Mouse (Mus musculus) embryonic facial prominence, embryonic 15.5 days (tissue): ENCODE measurements at regions not wholly inside any gene's neighbourhood (a gene's known extent, or its start where the extent isn't known, plus 50 kb on each side); places are given as distances from the start of the nearest gene placed in this dataset.

Source experiments
- ATAC-seq: fragments of 200-750 bp; cut with Nextera tagmentation; 2 replicates; pipeline ENCODE4 v1.8.0; 2017; ENCODE audit warnings: low read depth, moderate TSS enrichment; ENCODE audit not compliant: insufficient number of reproducible peaks, low FRiP score, low TSS enrichment
- H3K27ac ChIP-seq: fragments of 300-500 bp; sonication (generic); replicated peaks from 2 replicates; pipeline ENCODE4 v1.5.1; 2015; ENCODE audit warnings: mild to moderate bottlenecking, inconsistent platforms
- H3K27me3 ChIP-seq: fragments of 300-500 bp; sonication (generic); 2 replicates; pipeline ENCODE4 v1.6.1; 2015; ENCODE audit warnings: inconsistent platforms
- H3K36me3 ChIP-seq: fragments of 300-500 bp; sonication (generic); 2 replicates; pipeline ENCODE4 v1.6.1; 2015; ENCODE audit warnings: mild to moderate bottlenecking, inconsistent platforms
- H3K4me1 ChIP-seq: fragments of 300-500 bp; sonication (generic); 2 replicates; pipeline ENCODE4 v1.6.1; 2015; ENCODE audit warnings: inconsistent platforms
- H3K4me2 ChIP-seq: fragments of 300-500 bp; sonication (generic); replicated peaks from 2 replicates; pipeline ENCODE4 v1.6.1; 2015; ENCODE audit warnings: mild to moderate bottlenecking, inconsistent platforms
- H3K4me3 ChIP-seq: fragments of 300-500 bp; sonication (generic); replicated peaks from 2 replicates; pipeline ENCODE4 v1.5.1; 2015; ENCODE audit warnings: mild to moderate bottlenecking, inconsistent platforms
- H3K9ac ChIP-seq: fragments of 300-500 bp; sonication (generic); 2 replicates; pipeline ENCODE4 v1.6.1; 2015; ENCODE audit warnings: inconsistent platforms
- H3K9me3 ChIP-seq: fragments of 300-500 bp; sonication (generic); replicated peaks from 2 replicates; pipeline ENCODE4 v1.6.1; 2016; ENCODE audit warnings: inconsistent platforms
- WGBS: fragments of 180-500 bp; shearing (Covaris S2); methylation state at CpG from one replicate; pipeline ENCODE4 v1.1.7; 2015; 5-methylcytosine and 5-hydroxymethylcytosine counted together

DNA sequence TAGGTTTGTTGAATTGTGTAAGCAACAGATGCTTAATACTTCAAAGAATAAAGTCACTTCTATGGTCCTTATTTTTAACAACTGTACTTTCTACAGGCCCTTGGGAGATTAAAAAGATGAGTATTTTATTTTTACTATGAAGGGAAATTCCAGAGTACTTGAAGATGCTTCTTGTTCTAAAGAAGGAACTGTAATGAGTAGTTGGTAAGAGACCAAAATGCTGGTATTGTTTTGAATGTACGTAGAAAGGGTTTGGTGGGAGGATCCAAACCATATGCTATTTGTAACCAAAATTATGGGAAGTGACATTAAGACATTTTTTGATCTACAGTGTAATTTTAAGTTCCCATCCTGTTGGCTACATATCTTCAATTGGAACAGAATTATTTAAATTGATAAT is 560.5 kb downstream of the Hsfy2 start:
- ATAC-seq: no peak
- H3K36me3 ChIP-seq: no peaks in the 10 kb centered on the region
- no peak overlapping the region for H3K4me2 ChIP-seq
- 54% methylated on average over 1 of the region's 1 CpGs for WGBS
- no peaks in the 10 kb centered on the region for H3K9me3 ChIP-seq
- H3K4me1 ChIP-seq: no peaks in the 10 kb centered on the region
- H3K27me3 ChIP-seq: no peaks in the 10 kb centered on the region
- no peak overlapping the region for H3K9ac ChIP-seq
- H3K4me3 ChIP-seq: no peak overlapping the region
- H3K27ac ChIP-seq: no peak overlapping the region

DNA sequence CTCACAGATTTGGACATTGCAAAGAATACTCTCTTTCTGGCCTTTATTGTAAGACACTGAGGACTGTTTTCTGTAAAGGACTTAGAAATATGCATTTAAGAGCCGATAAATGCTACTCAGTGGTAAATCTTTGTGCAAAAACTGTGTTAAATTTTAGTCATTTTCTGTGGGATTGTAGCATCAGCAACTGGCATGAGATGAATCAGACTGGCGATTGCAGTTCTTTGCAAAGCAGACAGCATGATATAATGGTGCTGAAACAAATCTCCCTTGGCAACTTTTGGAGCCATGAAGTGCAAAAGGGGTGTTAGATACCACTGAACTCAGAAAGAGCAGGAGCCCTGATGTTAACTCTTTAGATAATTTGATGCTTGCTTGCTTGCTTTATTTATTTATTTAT is 565.0 kb downstream of the Hsfy2 start:
- H3K4me2 ChIP-seq: no peak overlapping the region
- H3K9me3 ChIP-seq: no peaks in the 10 kb centered on the region
- ATAC-seq: no peak
- no peak overlapping the region for H3K4me3 ChIP-seq
- no peaks in the 10 kb centered on the region for H3K36me3 ChIP-seq
- H3K27me3 ChIP-seq: no peaks in the 10 kb centered on the region
- H3K27ac ChIP-seq: no peak overlapping the region
- 74% methylated on average over 2 of the region's 2 CpGs for WGBS
- H3K4me1 ChIP-seq: no peaks in the 10 kb centered on the region
- no peak overlapping the region for H3K9ac ChIP-seq

DNA sequence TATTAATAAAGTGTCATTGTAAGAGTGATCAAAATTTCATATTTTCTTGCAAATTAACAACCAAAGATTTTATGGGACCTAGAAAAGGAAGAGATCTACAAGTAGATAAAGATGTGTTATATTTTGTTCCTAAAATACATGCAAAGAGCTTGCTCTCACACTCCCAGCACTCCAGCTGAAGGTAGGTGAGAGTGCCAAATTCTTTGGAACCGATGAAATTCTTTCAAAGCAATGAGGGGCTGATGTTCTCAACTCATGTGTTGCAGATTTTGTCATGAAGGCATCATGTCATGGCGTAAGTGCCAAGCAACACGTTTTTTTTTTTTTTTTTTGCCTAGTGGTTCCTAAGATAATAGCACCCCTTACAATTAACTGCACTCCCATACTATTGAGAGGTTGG is 573.8 kb downstream of the Hsfy2 start:
- Histone ChIP-seq H3K4me3 (no peak overlapping the region), H3K4me2 (no peak overlapping the region), H3K36me3 (no peaks in the 10 kb centered on the region), H3K4me1 (no peaks in the 10 kb centered on the region), H3K9ac (no peak overlapping the region), H3K27ac (no peak overlapping the region), H3K9me3 (no peaks in the 10 kb centered on the region), H3K27me3 (no peaks in the 10 kb centered on the region)
- no peak for ATAC-seq
- WGBS: 71% methylated on average over 3 of the region's 3 CpGs
